Mouse (Mus musculus) spleen, postnatal 14 days (tissue): ENCODE data around the gene Speer4f1.
"Not testable (repeated sequence)": the region's sequence is repeated elsewhere in the genome, so short reads cannot be mapped to it uniquely, and the experiment has no call there.

Source experiments
- DNase-seq, 2 experiments: peaks; one replicate each; pipeline ENCODE4 v3.0.0; 2021 to 2022; ENCODE audit warnings: low spot score in 2 of 2

Speer4f1 gene

DNA sequence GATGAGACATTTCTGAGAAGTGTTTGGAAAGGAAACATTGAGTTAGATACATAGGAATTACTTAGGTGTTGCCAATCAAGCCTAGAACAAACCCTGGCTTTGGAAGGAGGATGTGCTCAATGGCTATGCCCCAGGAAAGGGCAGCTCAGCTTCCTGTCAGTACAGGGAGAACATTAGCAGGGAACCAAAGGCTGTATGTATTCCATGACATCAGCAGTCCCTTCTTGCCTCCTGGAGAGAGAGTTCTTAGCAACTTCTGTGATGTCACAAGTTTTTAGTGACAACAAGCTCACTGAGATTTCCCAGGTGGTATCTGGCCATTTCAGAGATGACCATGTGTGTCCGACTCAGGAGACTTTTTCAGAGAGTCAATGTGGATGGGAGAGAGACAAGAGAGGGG is at the start of gene Speer4f1:
Speer4f1 (plus strand) TSS at position 301 of the 400 bp plus-strand sequence.
- DNase-seq, result not testable (repeated sequence)

GRCm38 (mm10) chr5:17426930-17427329 is 49.0 kb upstream of the Speer4f1 start:
- no peak for DNase-seq

DNA sequence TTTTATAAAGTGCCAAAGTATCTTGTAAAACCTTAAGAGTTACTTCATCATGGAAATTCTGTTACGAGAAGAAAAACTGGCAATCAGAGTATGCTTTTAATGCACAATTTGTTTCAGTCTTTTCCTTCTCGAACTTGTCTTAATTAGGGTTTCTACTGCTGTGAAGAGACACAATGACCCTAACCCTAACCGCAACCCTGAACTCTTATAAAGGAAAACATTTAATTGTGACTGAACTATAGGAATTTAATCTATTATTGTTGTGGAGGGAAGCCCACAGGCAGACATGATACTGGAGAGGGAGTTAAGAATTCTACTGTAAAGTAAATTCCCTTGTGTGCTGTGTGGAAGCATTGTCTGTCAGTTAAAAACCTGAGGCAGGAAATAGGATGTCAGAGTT is 41.2 kb upstream of the Speer4f1 start:
- no peak for DNase-seq

DNA sequence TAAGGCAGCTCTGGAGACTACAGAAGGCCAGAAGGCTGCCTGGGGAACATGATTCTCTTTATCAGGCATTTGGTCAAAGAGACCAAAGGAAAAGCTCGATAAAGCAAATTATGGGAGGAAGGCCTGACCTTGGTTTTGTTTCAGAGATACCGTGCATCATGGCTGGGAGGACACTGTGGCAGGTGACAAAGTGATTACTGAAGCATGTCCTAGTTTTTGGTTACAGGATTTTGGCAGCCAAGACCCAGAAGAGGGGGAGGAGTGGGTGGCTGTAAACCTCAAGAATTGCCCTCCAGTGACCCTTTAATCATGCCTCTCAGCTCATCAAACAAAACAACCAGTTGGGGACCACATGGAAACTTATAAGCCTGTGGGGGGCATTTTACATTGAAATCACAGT is 39.7 kb upstream of the Speer4f1 start:
- DNase-seq, result no peak

GRCm38 (mm10) chr5:17439487-17440102 is 36.3 kb upstream of the Speer4f1 start:
- no peak for DNase-seq

- DNase-seq, result no peak
Observed at GRCm38 (mm10) chr5:17454059-17454458, 21.8 kb upstream of the Speer4f1 start.

- no peak for DNase-seq
Observed at GRCm38 (mm10) chr5:17454952-17455586, 20.8 kb upstream of the Speer4f1 start.

GRCm38 (mm10) chr5:17456671-17457070 is 19.2 kb upstream of the Speer4f1 start:
- no peak for DNase-seq

DNA sequence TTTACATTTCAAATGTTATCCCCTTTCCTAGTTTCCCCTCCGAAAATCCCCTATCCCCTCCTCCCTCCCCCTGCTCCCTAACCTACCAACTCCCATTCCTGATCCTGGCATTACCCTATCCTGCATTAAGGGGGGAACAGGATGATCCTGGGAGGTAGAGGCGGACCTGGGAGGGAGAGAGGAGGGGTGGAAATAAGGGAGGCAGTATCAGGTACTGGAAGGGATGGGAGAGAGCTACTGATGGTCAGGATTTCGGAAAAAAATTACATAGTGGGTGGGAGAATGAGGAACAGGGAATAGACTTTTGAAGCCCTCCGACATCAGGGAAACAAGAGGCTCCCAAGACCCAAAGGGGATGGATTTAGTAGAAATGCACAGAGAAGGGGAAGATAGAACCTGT is 7.8 kb upstream of the Speer4f1 start:
- DNase-seq, result not testable (repeated sequence)

DNA sequence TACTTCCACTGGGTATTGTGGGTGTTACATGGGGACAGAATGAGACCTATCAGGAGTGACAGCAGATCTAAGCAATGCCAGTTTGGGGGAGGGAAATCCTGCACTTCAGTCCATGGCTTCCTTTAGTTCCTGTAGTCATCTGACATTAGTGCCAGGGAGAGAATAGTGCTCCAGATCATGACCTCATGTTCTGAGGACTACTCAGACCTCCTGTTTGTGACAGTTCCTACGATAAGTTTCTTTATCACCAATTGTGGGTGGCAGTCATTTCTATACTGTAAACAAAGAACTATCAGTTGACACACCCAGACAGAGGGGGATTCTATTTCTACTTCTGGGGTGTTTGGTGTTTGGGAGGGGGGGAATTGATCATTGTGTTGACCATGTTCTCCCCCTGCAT is 578 bp downstream of the Speer4f1 start:
- DNase-seq, result no peak

DNA sequence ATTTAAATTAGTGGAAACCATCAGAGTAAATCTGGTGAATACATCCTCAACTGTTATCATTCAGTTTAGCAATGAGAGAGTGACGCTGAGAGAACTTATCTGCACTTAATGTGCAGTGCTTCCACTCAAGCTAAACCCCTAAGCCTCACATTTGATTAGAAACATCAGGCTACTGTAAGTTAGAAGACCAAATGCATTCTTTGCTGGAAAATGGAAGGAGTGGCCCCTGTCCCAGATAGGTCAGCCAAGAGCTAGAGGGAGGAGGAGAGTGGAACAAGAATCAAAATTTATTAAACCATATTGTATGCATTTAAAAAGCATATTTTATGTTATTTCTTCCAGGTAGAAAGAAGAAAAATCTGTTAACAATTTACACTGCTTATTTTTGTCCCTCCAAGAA is 14.0 kb downstream of the Speer4f1 start:
- DNase-seq, result no peak

GRCm38 (mm10) chr5:17495616-17496015 is 19.7 kb downstream of the Speer4f1 start:
- no peak for DNase-seq

GRCm38 (mm10) chr5:17496650-17497049 is 20.8 kb downstream of the Speer4f1 start:
- no peak for DNase-seq

- DNase-seq, result no peak
Observed at GRCm38 (mm10) chr5:17499873-17500329, 24.0 kb downstream of the Speer4f1 start.

GRCm38 (mm10) chr5:17500866-17501265 is 25.0 kb downstream of the Speer4f1 start:
- no peak for DNase-seq

GRCm38 (mm10) chr5:17505540-17505939 is 29.6 kb downstream of the Speer4f1 start:
- DNase-seq, result no peak

DNA sequence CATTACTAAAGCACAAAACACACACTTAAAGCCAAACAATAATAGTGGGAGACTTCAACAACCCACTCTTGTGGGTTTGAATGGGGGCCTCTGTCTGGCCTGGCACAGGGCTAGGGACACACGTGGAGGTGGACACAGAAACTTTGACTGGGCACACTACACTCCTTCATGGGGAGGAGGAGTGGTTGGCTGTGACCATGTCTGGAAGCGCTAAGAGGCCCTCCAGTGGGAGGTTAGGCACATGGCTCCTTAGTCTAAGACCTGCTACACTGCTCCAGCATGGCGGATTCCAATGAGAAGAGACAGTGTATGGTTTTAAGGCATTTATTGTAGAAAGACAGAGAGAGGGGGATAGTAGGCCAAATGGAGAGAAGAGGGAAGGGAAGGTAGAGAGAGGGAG is 32.1 kb downstream of the Speer4f1 start:
- DNase-seq, result no peak
